ENCODE assay signal across 8 mouse cellular contexts in the genomic region with DNA sequence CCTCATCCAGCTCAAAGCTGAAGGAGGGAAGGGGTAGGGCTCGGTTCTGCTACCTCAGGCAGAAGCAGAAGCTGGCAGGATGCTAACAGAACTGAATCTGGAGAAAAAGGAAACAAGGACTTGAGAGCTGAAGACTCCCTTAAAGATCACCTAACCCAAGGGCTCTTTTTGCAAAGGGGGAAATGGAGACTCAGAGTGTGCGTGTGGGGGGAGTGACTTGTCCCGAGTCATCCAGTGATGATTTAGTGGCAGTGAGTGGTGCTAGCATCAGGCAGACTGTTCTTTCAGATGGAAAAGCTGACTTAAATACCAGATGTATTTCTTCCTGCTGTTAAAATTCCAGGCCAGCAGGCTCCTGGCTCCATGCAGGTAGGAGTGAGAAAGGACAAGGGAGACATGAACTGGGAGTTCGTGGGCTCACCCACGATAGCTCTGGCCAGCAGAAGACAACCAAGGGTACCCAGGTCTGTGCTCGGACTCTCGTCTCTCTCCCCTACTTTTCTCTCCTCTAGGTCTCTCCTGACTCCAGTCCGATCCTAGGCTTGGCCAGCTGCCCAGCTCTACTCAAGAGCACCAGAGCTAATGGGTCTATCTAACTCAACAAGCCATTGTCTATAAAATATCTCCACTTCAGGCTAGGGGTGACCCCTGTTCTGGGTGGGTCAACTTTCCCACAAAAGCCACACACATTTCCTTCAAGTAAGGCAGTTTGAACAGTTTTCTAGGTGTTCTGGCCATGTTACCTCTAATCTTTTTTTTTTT. TPM values are rescaled to one million over a fixed set of nuclear protein-coding genes. Genes with fewer than 3 reads are reported as not detected.
DNase-seq lines count a peak whose midpoint lies in the region; ATAC-seq and TF ChIP-seq lines count a peak whose summit lies in the region.

No protein-coding gene starts in this region.

- peak; percentile 39 for DNase-seq in adrenal gland, postnatal 10 days
- DNase-seq in adrenal gland, adult 18-20 months (ENCODE audit: low spot score in 2 of 2), result no peak
- peak; percentile 69 for DNase-seq in lung, embryonic 14.5 days
- no peak for DNase-seq in lung, postnatal 36 days
- peak; percentile 38 for DNase-seq in forelimb bud, embryonic 11.5 days (ENCODE audit: low read depth, low spot score)
- DNase-seq in natural killer cell, adult 2 months (ENCODE audit: low spot score in 2 of 2), result peak; percentile 5 to 28
- no peak for DNase-seq in lung, adult 2 months

- H3K9me3 ChIP-seq in lung, embryonic 14.5 days (ENCODE audit: low read depth, low read length), result no peaks in the 10 kb centered on the region
- no peaks in the 10 kb centered on the region for H3K9me3 ChIP-seq in intestine, postnatal 0 days (ENCODE audit: control insufficient read depth)

- no peak overlapping the region for H3K9ac ChIP-seq in lung, embryonic 14.5 days
- H3K9ac ChIP-seq in intestine, postnatal 0 days (ENCODE audit: low read depth, low read length), result no peak overlapping the region

- ATAC-seq in lung, embryonic 14.5 days (ENCODE audit: insufficient read depth), result peak; percentile 47; the same call in 1 of the 2 replicates
- no peak for ATAC-seq in intestine, postnatal 0 days

- no peak for TF ChIP-seq POLR2A in lung, adult 2 months (IDR thresholded peaks at IDR 0.05; ENCODE audit: borderline replicate concordance, extremely low read depth, low read depth, low read length)

- no peaks in the 10 kb centered on the region for H3K4me1 ChIP-seq in lung, embryonic 14.5 days (ENCODE audit: insufficient read depth)
- no peaks in the 10 kb centered on the region for H3K4me1 ChIP-seq in lung, adult 2 months (ENCODE audit: control insufficient read depth, insufficient read depth, low read length)
- H3K4me1 ChIP-seq in intestine, postnatal 0 days (replicated peaks; ENCODE audit: control insufficient read depth, insufficient read depth, low read length), result no peaks in the 10 kb centered on the region

- TF ChIP-seq CTCF in lung, embryonic 14.5 days (IDR thresholded peaks at IDR 0.05; ENCODE audit: low read depth), result no peak
- TF ChIP-seq CTCF in lung, adult 2 months (IDR thresholded peaks at IDR 0.05; ENCODE audit: insufficient read depth, low read length), result no peak
- TF ChIP-seq CTCF in intestine, postnatal 0 days (IDR thresholded peaks at IDR 0.05; ENCODE audit: low read depth), result no peak

- no peaks in the 10 kb centered on the region for H3K27me3 ChIP-seq in lung, embryonic 14.5 days (ENCODE audit: insufficient read depth, low read length)
- H3K27me3 ChIP-seq in intestine, postnatal 0 days (replicated peaks; ENCODE audit: control insufficient read depth, insufficient read depth, low read length), result no peaks in the 10 kb centered on the region

- no peak overlapping the region for H3K4me2 ChIP-seq in lung, embryonic 14.5 days
- H3K4me2 ChIP-seq in intestine, postnatal 0 days (replicated peaks; ENCODE audit: low read depth), result no peak overlapping the region

- WGBS in lung, embryonic 14.5 days, result 41% methylated on average over 7 of the region's 8 CpGs
- WGBS in lung, adult 2 months, result 64% methylated on average over 8 of the region's 8 CpGs
- WGBS in intestine, postnatal 0 days, result 71% methylated on average over 8 of the region's 8 CpGs

- H3K27ac ChIP-seq in lung, embryonic 14.5 days (ENCODE audit: low read depth), result no peak overlapping the region; the same call in 1 of the 2 replicates
- no peak overlapping the region for H3K27ac ChIP-seq in intestine, postnatal 0 days (ENCODE audit: low read depth, low read length)

- no peak overlapping the region for H3K4me3 ChIP-seq in lung, embryonic 14.5 days (ENCODE audit: low read depth, low read length)
- no peak overlapping the region for H3K4me3 ChIP-seq in lung, adult 2 months (replicated peaks; ENCODE audit: extremely low read depth, low read depth, low read length)
- no peak overlapping the region for H3K4me3 ChIP-seq in intestine, postnatal 0 days (ENCODE audit: low read depth, low read length)

- H3K36me3 ChIP-seq in lung, embryonic 14.5 days (ENCODE audit: insufficient read depth), result no peaks in the 10 kb centered on the region
- no peaks in the 10 kb centered on the region for H3K36me3 ChIP-seq in intestine, postnatal 0 days (ENCODE audit: control insufficient read depth, insufficient read depth)

RNA-seq across cellular contexts. Expression of gene Sept6, which starts 8.5 kb away (rescaled TPM):
- total RNA-seq in adrenal gland, postnatal 10 days (2021), result 10 to 100 TPM; 15.8 to 22.4 TPM
- total RNA-seq in adrenal gland, adult 18-20 months (2021), result 10 to 100 TPM; 17.2 to 18.5 TPM
- polyA plus RNA-seq in lung, embryonic 14.5 days (2014; fragmentation: Nextera tagmentation; extraction: Ambion mirVana), result 18.6 and 19.7 TPM in 2 replicates
- polyA plus RNA-seq in lung, adult 2 months (2012; rRNA removed), result 5.6 and 9.0 TPM in 2 replicates
- 5.7 and 6.6 TPM in 2 replicates for polyA plus RNA-seq in intestine, postnatal 0 days (2015; fragmentation: Nextera tagmentation; extraction: Ambion mirVana)

Comparison
In these comparisons a context has a peak if more than half of its experiments do, and no peak if none do; other contexts are left out.
1. DNase-seq: peak in adrenal gland, postnatal 10 days (single experiment), lung, embryonic 14.5 days (single experiment), forelimb bud, embryonic 11.5 days (single experiment) and natural killer cell, adult 2 months (2 of 2); none in adrenal gland, adult 18-20 months (0 of 2), lung, postnatal 36 days (single experiment) and lung, adult 2 months (single experiment).